Mouse (Mus musculus): ENCODE data around the gene Sdhc.
A peak's percentile ranks its signal among the peaks of the same experiment; 100 is the strongest.

Sdhc gene

DNA sequence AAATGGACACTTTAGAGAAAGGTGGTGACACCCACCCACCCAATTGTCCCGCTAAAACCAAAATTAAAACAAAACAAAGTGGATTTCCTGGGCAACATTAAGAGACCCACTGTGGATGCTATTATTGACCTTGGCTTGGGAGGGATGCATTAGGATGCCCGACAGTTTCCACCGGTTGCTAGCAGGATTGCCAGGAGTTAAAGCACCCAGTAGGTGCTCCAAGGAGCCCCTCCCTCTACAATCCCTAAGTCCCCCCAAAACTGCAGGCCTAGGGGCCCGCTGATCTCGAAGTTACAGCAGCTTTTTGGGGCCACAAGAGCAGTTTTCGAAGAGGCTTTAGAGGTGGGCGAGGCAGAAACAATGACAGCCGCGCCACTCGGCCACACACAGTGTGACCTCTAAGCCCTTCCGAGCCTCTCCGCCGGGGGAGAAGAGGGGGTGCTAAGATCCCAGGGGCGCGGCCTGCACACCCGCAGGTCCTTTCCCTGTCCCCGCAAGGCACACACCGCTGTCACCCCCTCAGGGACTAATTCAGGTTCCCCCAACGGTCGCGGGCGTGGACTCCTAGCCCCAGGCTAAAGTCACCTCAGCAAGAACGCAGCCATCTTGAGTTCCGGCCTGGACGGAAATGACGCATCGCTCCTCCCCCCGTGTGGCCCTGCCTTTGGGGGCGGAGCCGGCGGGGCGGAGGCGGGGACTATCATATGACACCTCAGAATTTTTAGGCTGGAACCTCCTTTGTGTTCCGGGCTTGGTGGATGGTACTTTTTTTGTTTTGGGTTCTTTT is at the start of gene Sdhc, which contains the start of gene Mpz:
TSS of gene Sdhc (minus strand) at position 630 of the 787 bp plus-strand sequence.
TSS of gene Mpz (plus strand) at position 738 of the 787 bp plus-strand sequence.
- DNase-seq (ENCODE audit: low read depth, low spot score) = peak; percentile 95

GRCm38 (mm10) chr1:171199532-171199931 is 49.1 kb upstream of the Sdhc start:
- no peak for DNase-seq (ENCODE audit: low read depth, low spot score)

- DNase-seq (ENCODE audit: low read depth, low spot score) = no peak
Observed at GRCm38 (mm10) chr1:171195887-171196397, 45.5 kb upstream of the Sdhc start, which contains the start of gene Pcp4l1. Gene Pcp4l1, minus strand, starts transcription at chr1:171196268.

- no peak for DNase-seq (ENCODE audit: low read depth, low spot score)
Observed at GRCm38 (mm10) chr1:171195046-171195822, 44.8 kb upstream of the Sdhc start.

DNA sequence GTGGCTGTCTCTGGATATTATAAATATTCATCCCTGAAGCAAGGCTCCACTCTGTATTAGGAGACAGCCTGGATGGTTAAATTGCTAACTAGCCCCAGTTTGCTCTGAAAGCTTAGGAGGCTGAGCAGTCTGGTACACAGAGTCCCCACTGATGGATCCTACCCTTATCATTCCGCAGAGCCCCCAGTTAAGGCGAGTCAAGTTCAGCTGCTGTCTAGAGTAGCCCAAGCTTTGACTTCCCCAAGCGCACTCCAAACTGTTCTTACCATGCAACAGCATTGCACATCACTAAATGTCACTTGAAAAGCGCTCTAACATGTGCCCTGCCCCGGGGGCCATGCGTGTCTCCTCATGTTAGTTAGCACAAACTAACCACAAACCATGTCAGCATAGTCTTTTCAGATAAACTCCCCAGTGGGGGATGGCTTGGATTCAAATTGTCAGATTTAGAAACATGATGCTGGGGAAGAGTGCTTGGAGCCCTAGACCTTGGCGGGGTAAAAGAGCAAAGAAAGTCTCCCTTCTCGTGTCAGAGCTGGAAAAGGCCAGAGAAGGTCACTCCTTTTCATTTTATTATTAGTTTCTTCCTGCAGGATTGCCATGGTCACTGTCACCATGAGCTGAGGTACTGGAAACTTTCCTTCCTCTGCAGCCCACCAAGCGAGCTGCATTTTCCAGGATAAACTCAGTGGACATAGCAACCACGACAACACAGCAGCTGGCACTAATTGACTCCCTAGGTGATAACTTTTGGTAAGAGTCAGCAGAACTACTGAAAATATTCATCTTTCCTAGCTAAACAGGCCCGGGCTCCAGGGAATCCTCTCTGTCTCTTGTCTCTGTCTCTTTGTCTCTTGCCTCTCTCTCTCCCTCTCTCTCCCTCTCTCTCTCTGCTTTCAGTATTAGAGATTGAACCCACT is 43.8 kb upstream of the Sdhc start:
- DNase-seq (ENCODE audit: low read depth, low spot score) = no peak

DNA sequence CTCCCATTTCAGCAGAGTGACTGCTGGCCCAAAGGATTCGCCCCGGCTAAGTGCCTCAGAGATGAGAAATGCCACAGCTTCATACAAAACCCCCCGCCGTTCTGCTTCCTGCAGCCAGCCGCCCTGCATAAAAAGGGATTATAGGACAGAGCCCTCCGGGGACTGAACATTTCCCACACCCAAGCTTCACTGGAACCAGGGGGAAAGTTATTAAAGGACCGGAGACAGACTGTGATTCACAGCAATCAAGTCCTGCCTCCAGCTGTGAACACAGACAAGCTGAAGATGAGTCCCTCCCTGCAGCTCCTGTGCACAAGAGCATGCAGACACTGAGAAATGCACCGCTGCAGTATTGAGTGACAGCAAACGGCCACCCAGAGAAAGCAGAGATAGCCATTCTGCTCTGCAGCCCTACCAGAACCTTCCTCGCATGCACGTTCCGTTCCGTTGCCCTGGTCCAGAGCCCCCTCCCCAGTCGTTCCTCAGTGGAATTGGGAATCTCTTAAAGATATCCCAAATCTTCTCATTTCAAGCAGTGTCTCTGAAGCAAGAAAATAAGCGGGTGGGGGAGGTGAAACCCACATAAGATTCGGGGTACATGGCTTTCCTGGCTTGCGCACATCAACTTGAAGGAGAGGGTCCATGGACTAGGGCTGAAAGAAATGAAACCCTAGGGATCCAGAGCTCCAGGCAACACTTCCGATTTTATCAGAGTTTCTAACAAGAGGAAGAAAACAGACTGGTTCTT is 42.9 kb upstream of the Sdhc start:
- no peak for DNase-seq (ENCODE audit: low read depth, low spot score)

DNA sequence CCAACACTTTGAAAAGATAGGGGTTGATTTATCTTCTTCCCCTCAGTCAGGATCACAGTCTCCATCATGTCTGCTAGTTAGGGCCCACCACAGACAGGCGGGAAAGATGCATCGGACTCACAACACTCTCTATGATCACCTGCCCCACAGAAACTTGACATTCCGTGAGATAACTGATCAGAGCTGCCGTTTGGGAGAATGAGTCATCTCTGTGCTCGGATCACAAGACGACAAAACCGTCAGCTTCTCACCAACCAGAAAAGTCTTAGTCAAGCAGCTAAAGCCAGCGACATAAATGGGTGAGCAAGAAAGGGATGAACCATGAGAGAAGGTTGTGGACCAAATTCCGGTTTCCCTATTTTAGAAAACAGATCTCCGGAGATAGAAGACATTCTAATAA is 41.9 kb upstream of the Sdhc start:
- DNase-seq (ENCODE audit: low read depth, low spot score) = no peak

- no peak for DNase-seq (ENCODE audit: low read depth, low spot score)
Observed at GRCm38 (mm10) chr1:171190832-171191231, 40.4 kb upstream of the Sdhc start.

DNA sequence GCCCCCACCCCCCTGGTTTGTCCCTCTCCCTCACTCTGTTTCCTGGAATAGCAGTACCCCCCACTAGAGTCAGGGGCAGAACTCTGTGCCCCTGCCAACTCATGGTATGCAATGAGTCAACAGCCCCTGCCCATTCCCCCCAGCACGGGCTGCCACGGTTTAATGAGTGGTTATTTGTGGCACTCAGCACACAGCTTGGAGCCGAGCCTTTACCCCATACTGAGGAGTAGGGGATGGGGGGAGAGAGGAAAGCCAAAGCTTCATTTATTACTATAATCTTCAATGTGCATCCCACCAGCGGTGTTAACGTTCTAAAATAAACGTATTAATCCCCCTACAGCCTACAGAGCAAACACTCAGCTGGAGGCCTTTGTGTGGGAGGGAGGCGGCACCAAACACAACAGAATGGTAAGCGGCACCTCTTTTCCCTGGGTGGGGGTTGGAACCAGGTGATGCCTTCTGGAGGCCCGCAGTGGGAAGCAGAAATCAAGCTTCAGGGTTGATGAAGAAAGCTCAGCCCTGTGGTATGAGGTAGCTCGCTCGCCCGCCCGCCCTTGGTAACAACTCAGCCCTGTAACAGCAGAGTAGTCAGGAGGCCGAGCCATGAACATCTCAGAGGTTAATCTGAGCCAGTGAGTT is 39.2 kb upstream of the Sdhc start:
- DNase-seq (ENCODE audit: low read depth, low spot score) = no peak

DNA sequence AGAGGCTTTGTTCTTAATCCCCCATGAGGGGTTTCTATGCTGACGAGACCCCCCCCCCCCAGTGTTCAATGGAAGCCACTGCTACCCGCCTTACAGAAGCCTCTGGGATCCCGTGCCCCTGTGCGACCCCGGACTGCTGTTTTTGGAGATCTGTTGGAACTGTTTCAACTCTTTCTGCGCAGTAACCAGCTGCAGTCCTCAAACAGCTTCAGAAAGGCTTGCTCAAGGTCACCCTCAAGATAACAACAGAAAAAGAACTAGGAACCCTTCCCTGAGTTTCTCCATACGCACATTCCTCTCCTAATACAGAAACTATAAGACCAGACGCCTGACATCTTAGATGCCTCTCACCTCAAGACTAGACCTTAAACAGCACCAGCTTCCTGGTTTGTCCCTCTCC is 38.6 kb upstream of the Sdhc start:
- no peak for DNase-seq (ENCODE audit: low read depth, low spot score)

- no peak for DNase-seq (ENCODE audit: low read depth, low spot score)
Observed at GRCm38 (mm10) chr1:171187851-171188700, 37.7 kb upstream of the Sdhc start.

- no peak for DNase-seq (ENCODE audit: low read depth, low spot score)
Observed at GRCm38 (mm10) chr1:171185655-171186054, 35.3 kb upstream of the Sdhc start.

- peak; percentile 86 for DNase-seq (ENCODE audit: low read depth, low spot score)
Observed at GRCm38 (mm10) chr1:171184314-171184713, 33.9 kb upstream of the Sdhc start.

DNA sequence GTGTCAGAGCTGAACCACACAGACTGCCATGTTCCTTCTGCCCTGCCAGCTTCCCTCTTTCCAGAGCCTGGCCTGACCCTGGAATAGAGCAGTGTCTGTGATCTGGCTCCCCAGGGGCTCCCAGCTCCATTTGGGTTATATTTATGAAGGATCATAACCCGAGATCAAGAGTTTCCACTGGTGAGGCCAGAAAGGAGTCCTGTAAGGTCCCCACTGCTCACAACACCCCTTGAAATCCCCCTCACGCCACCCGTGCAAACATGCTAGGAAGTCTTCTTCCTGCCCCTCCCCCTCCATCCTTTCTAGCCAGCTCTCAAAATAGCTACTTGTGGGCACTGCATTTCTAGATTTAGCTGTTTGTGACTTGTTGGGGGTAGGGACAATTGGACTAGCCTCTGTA is 33.2 kb upstream of the Sdhc start:
- DNase-seq (ENCODE audit: low read depth, low spot score) = no peak

DNA sequence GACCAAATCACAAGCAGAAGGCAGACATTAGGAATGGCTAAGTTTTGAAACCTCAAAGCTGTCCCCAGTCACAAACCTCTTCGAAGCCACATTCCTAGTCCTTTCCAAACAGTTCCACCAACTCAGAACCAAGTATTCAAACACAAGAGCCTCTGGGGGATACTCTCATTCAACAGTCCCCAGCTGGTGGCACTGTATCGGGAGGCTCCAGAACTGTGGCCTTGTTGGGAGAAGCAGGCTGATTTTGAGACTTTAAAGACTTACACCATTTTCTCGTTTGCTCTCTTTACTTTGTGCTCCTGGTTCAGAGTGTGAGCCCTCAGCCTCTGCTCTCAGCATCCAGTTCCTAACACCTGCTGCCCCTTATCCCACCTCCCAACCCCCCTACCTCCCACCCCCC is 32.6 kb upstream of the Sdhc start:
- no peak for DNase-seq (ENCODE audit: low read depth, low spot score)

GRCm38 (mm10) chr1:171179487-171180171 is 29.2 kb upstream of the Sdhc start:
- DNase-seq (ENCODE audit: low read depth, low spot score) = no peak

- no peak for DNase-seq (ENCODE audit: low read depth, low spot score)
Observed at GRCm38 (mm10) chr1:171172779-171173178, 22.4 kb upstream of the Sdhc start.

DNA sequence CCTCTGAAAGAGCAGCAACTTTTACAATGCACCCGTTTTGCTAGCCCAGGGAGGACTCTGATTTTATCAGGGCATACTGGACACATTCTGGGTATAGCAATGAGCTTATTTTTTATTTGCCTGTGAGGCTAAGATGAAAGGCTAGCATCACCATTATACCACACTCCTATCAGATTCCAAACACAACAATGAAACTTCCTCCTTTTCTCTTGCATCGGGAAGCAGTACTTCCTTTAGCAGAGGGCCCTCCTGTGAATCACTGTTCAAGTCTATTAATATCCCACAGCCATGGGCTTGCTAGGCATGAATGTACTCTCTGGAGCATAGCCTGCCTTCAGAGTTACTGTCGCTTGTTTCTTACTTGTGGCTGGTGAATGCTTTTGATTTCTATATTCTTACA is 20.7 kb upstream of the Sdhc start:
- DNase-seq (ENCODE audit: low read depth, low spot score) = no peak

DNA sequence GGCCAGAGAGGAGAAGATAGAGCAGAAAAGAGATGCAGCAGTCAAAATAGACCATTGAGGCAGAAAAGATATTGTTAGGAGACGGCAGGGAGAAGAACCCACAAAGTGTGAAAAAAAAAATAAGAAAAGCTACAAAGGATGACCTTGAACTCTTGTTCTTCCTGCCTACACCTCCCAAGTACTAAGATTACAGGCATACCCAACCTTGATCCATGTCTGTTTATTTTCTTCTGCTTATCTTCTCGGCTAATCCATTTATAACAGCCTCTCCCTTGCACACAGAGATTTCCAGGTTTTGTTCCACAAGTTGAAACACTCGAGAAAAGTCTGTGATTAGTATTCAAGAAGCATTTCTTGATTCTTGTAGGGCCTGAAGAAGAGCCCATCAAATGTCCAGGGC is 19.5 kb upstream of the Sdhc start:
- DNase-seq (ENCODE audit: low read depth, low spot score) = no peak
